Mouse (Mus musculus) forebrain, postnatal 0 days (tissue): ENCODE measurements around the gene Gxylt2. TPM values are rescaled to one million over a fixed set of nuclear protein-coding genes. Genes with fewer than 3 reads are reported as not detected.

Experiments
- ATAC-seq: fragments of 200-750 bp; cut with Nextera tagmentation; 2 replicates; pipeline ENCODE4 v1.8.0; 2017; ENCODE audit warnings: mild to moderate bottlenecking, moderate library complexity
- DNase-seq: peaks from one replicate; pipeline ENCODE4 v3.0.0-alpha.2; 2015
- H3K27ac ChIP-seq: fragments of 300-500 bp; sonication (generic); 2 replicates; pipeline ENCODE4 v1.5.1; 2014; ENCODE audit warnings: low read depth, mild to moderate bottlenecking, antibody characterized with exemption, low read length, moderate library complexity, mixed read lengths
- H3K27me3 ChIP-seq: fragments of 300-500 bp; sonication (generic); 2 replicates; pipeline ENCODE4 v1.6.1; 2014; ENCODE audit warnings: mild to moderate bottlenecking, low read length, mixed read lengths; ENCODE audit not compliant: insufficient read depth
- H3K36me3 ChIP-seq: fragments of 300-500 bp; sonication (generic); 2 replicates; pipeline ENCODE4 v1.6.1; 2014; ENCODE audit warnings: mild to moderate bottlenecking, moderate library complexity; ENCODE audit not compliant: insufficient read depth
- H3K4me1 ChIP-seq: fragments of 300-500 bp; sonication (generic); 2 replicates; pipeline ENCODE4 v1.6.1; 2014; ENCODE audit warnings: antibody characterized with exemption; ENCODE audit not compliant: insufficient read depth
- H3K4me2 ChIP-seq: fragments of 300-500 bp; sonication (generic); 2 replicates; pipeline ENCODE4 v1.6.1; 2014; ENCODE audit warnings: low read depth, mild to moderate bottlenecking, moderate library complexity
- H3K4me3 ChIP-seq: fragments of 300-500 bp; sonication (generic); 2 replicates; pipeline ENCODE4 v1.5.1; 2014; ENCODE audit warnings: low read depth, low read length, mixed read lengths
- H3K9ac ChIP-seq: fragments of 300-500 bp; sonication (generic); 2 replicates; pipeline ENCODE4 v1.6.1; 2014; ENCODE audit warnings: mild to moderate bottlenecking
- H3K9me3 ChIP-seq: fragments of 300-500 bp; sonication (generic); 2 replicates; pipeline ENCODE4 v1.6.1; 2016; ENCODE audit warnings: low read length
- CTCF ChIP-seq: sonication (generic); IDR thresholded peaks from 2 replicates; pipeline ENCODE4 v1.5.1; 2016; ENCODE audit warnings: antibody characterized with exemption, control low read depth, low read depth
- WGBS: fragments of 180-500 bp; shearing (Covaris S2); extraction: QIAGEN DNeasy Blood & Tissue Kit; methylation state at CpG from one replicate; pipeline ENCODE4 v1.1.7; 2014; 5-methylcytosine and 5-hydroxymethylcytosine counted together
- polyA plus RNA-seq: library from polyadenylated mRNA; unstranded; fragments of >200 nt; fragmentation: Nextera tagmentation; extraction: Ambion mirVana; gene quantifications from 2 replicates; pipeline ENCODE4 v1.2.1, GENCODE M21; 2015
- total RNA-seq: library from RNA; depleted of rRNA; stranded (reverse); fragments of >200 nt; gene quantifications from 2 replicates; pipeline ENCODE4 v1.2.3, GENCODE M21; 2014

The Gxylt2 gene
- total and polyA plus RNA-seq, 2 experiments from 2014 or later = 1.8 to 2.9 TPM

DNA sequence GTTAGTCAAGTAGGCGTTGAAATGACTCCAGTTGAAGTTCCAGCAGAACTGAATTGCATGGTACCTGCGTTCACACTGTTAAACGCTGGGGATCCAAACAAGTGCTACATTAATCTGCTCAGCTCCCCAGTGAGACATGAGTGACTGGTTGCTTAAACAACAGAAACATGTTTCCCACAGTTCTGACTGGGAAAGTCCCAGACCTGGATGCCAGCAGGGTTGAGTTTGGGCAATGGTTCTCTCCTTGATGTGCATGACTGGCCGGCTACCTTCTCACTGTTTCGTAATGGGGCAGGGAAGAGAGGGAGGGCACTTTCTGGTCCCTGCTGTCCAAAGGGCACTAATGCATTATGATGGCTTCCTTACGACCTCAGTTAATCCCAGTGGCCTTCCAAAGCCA is 77.1 kb downstream of the Gxylt2 start:
- no peaks in the 10 kb centered on the region for H3K27me3 ChIP-seq
- 87% methylated on average over 6 of the region's 6 CpGs for WGBS
- no peak overlapping the region for H3K4me3 ChIP-seq
- no peak overlapping the region for H3K9ac ChIP-seq
- no peaks in the 10 kb centered on the region for H3K36me3 ChIP-seq
- H3K9me3 ChIP-seq = no peaks in the 10 kb centered on the region
- H3K4me1 ChIP-seq = 0 out of 2 replicates have a peak, but pooled peaks cover 3% of the 10 kb centered on the region
- H3K4me2 ChIP-seq = no peak overlapping the region
- TF ChIP-seq CTCF = no peak
- no peak overlapping the region for H3K27ac ChIP-seq
- ATAC-seq (no peak), DNase-seq (no peak)

DNA sequence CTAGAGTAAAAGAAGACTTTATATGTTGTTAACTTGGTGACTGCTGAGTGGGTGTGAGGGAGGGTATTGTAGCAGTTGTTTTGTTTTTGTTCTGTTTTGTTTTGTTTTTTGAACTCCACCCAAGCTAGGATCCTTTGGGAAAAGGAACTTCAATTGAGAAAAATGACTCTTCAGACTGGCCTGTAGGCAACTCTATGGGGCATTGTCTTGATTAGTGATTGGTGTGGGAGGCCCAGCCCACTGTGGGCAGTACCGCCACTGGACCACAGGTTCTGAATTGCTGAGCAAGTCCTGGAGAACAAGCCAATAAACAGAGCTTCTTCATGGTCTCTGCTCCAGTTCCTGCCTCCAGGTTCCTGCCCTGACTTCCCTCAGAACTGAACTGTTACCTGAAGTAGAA is 83.2 kb downstream of the Gxylt2 start:
- no peak overlapping the region for H3K4me2 ChIP-seq
- WGBS = 89% methylated on average over 1 of the region's 1 CpGs
- no peaks in the 10 kb centered on the region for H3K9me3 ChIP-seq
- ATAC-seq (no peak), DNase-seq (no peak)
- H3K4me3 ChIP-seq = no peak overlapping the region
- no peak overlapping the region for H3K9ac ChIP-seq
- TF ChIP-seq CTCF = no peak
- H3K27me3 ChIP-seq = no peaks in the 10 kb centered on the region; the same call in 1 of the 2 replicates
- H3K36me3 ChIP-seq = no peaks in the 10 kb centered on the region
- no peaks in the 10 kb centered on the region for H3K4me1 ChIP-seq
- H3K27ac ChIP-seq = no peak overlapping the region

DNA sequence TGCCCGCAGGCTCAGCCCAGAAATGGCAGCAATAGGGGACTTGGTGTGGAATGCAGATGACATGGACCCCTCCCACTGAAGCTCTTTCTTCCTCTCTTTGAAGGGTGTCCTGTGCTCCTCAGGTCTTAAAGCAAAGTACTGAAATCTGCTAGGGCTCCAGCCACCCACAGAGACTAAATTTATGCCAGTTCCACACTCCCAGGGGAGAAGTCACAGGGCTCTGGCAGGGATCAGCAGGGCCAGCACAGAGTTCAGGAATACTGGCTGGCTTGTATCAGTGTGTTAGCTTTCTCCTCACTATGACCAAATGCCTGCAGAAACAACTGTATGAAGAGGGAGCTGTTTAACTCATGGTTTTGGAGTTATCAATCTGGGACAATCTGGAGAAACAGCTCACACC is 84.6 kb downstream of the Gxylt2 start:
- Histone ChIP-seq H3K4me1 (no peaks in the 10 kb centered on the region), H3K9ac (no peak overlapping the region), H3K27me3 (no peaks in the 10 kb centered on the region; the same call in 1 of the 2 replicates), H3K27ac (no peak overlapping the region), H3K36me3 (no peaks in the 10 kb centered on the region), H3K4me2 (no peak overlapping the region), H3K4me3 (no peak overlapping the region), H3K9me3 (no peaks in the 10 kb centered on the region)
- DNase-seq (no peak), ATAC-seq (no peak)
- WGBS = 83% methylated on average over 1 of the region's 1 CpGs
- TF ChIP-seq CTCF = no peak

GRCm38 (mm10) chr6:100792055-100792659 is 87.6 kb downstream of the Gxylt2 start:
- no peak for TF ChIP-seq CTCF
- ATAC-seq (no peak), DNase-seq (no peak)
- Histone ChIP-seq H3K4me2 (no peak overlapping the region), H3K9ac (no peak overlapping the region), H3K36me3 (no peaks in the 10 kb centered on the region), H3K9me3 (no peaks in the 10 kb centered on the region), H3K27ac (no peak overlapping the region), H3K4me1 (no peaks in the 10 kb centered on the region), H3K4me3 (no peak overlapping the region), H3K27me3 (no peaks in the 10 kb centered on the region; the same call in 1 of the 2 replicates)
- 70% methylated on average over 3 of the region's 3 CpGs for WGBS

GRCm38 (mm10) chr6:100792973-100793769 is 88.6 kb downstream of the Gxylt2 start:
- DNase-seq = peak; percentile 14

GRCm38 (mm10) chr6:100795797-100796196 is 91.3 kb downstream of the Gxylt2 start:
- Histone ChIP-seq H3K4me2 (no peak overlapping the region), H3K4me3 (no peak overlapping the region), H3K4me1 (no peaks in the 10 kb centered on the region), H3K9me3 (no peaks in the 10 kb centered on the region), H3K27me3 (no peaks in the 10 kb centered on the region; the same call in 1 of the 2 replicates), H3K36me3 (no peaks in the 10 kb centered on the region), H3K9ac (no peak overlapping the region), H3K27ac (no peak overlapping the region)
- TF ChIP-seq CTCF = no peak
- ATAC-seq (no peak), DNase-seq (no peak)
- WGBS = 31% methylated on average over 6 of the region's 6 CpGs

More at GRCm38 (mm10) chr6:100792973-100793769, 88.6 kb downstream of the Gxylt2 start:
- Histone ChIP-seq H3K4me2 (no peak overlapping the region), H3K27ac (no peak overlapping the region), H3K27me3 (no peaks in the 10 kb centered on the region; the same call in 1 of the 2 replicates), H3K9me3 (no peaks in the 10 kb centered on the region), H3K9ac (no peak overlapping the region), H3K4me3 (no peak overlapping the region), H3K4me1 (no peaks in the 10 kb centered on the region), H3K36me3 (no peaks in the 10 kb centered on the region)
- no peak for ATAC-seq
- TF ChIP-seq CTCF = no peak
- WGBS = 43% methylated on average over 14 of the region's 14 CpGs

DNA sequence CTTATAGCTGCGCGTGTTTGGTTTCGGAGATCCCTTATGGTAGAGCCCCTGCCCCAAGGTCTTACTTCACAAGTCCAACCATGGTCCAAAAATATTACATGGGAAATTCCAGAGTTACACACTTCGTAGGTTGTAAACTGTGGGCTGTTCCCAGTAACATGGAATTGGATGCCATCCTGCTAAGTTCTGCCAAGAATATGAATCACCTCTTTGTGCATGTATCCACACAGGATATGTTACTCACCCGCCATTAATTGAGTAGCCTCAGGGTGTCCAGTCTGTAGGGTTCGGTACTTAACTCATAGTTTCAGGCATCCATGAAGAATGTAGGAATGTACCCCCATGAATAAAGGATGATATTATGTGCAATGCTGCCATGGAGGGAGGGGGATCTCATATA is 94.8 kb downstream of the Gxylt2 start:
- no peaks in the 10 kb centered on the region for H3K27me3 ChIP-seq
- DNase-seq = no peak

More for the DNA sequence above, 94.8 kb downstream of the Gxylt2 start:
- no peaks in the 10 kb centered on the region for H3K4me1 ChIP-seq
- no peak overlapping the region for H3K27ac ChIP-seq
- no peak overlapping the region for H3K9ac ChIP-seq
- WGBS = 83% methylated on average over 6 of the region's 6 CpGs
- no peaks in the 10 kb centered on the region for H3K9me3 ChIP-seq
- H3K36me3 ChIP-seq = no peaks in the 10 kb centered on the region
- H3K4me3 ChIP-seq = no peak overlapping the region
- ATAC-seq = no peak
- no peak overlapping the region for H3K4me2 ChIP-seq
- no peak for TF ChIP-seq CTCF
